Mouse (Mus musculus) lung, postnatal 25 days (tissue): ENCODE results near the gene Psmd13.

Source experiments
- DNase-seq: peaks from one replicate; pipeline ENCODE4 v3.0.0; 2022; ENCODE audit warnings: low spot score

Psmd13 gene

GRCm38 (mm10) chr7:140881696-140882468 is at the start of gene Psmd13, which contains the start of gene Sirt3:
Psmd13 (plus strand) TSS chr7:140881968.
Sirt3 (minus strand) TSS chr7:140882309.
- peak; percentile 95 for DNase-seq

GRCm38 (mm10) chr7:140833341-140833740 is 48.4 kb upstream of the Psmd13 start:
- DNase-seq = no peak

- peak; percentile 74 for DNase-seq
Measured at GRCm38 (mm10) chr7:140834968-140835757, 46.6 kb upstream of the Psmd13 start, which contains the start of gene Urah. Urah (plus strand) TSS chr7:140835018.

- no peak for DNase-seq
Measured at GRCm38 (mm10) chr7:140835758-140836087, 46.0 kb upstream of the Psmd13 start.

- DNase-seq = no peak
Measured at GRCm38 (mm10) chr7:140836243-140837115, 45.3 kb upstream of the Psmd13 start.

- DNase-seq = no peak
Measured at GRCm38 (mm10) chr7:140839556-140839955, 42.2 kb upstream of the Psmd13 start.

- no peak for DNase-seq
Measured at GRCm38 (mm10) chr7:140840750-140841735, 40.7 kb upstream of the Psmd13 start.

GRCm38 (mm10) chr7:140843806-140844205 is 38.0 kb upstream of the Psmd13 start:
- DNase-seq = no peak

GRCm38 (mm10) chr7:140844905-140845665 is 36.7 kb upstream of the Psmd13 start, which contains the start of gene Scgb1c1:
Scgb1c1 (plus strand) TSS chr7:140845547.
- DNase-seq = peak; percentile 92

GRCm38 (mm10) chr7:140845683-140846082 is 36.1 kb upstream of the Psmd13 start:
- DNase-seq = no peak

GRCm38 (mm10) chr7:140846676-140847075 is 35.1 kb upstream of the Psmd13 start:
- DNase-seq = no peak

- no peak for DNase-seq
Measured at GRCm38 (mm10) chr7:140847755-140848580, 33.8 kb upstream of the Psmd13 start, which contains the start of gene Odf3. Odf3 (plus strand) TSS chr7:140847805.

- DNase-seq = no peak
Measured at GRCm38 (mm10) chr7:140848591-140848990, 33.2 kb upstream of the Psmd13 start.

GRCm38 (mm10) chr7:140851916-140852315 is 29.9 kb upstream of the Psmd13 start:
- DNase-seq = no peak

GRCm38 (mm10) chr7:140853386-140853785 is 28.4 kb upstream of the Psmd13 start:
- DNase-seq = no peak

- no peak for DNase-seq
Measured at GRCm38 (mm10) chr7:140854483-140854882, 27.3 kb upstream of the Psmd13 start.

GRCm38 (mm10) chr7:140855181-140855580 is 26.6 kb upstream of the Psmd13 start:
- DNase-seq = no peak

GRCm38 (mm10) chr7:140855860-140856784 is 25.6 kb upstream of the Psmd13 start, which contains the start of gene Gm45785:
Gm45785 (minus strand) TSS chr7:140856331.
- DNase-seq = peak; percentile 95
